In genomic region chr13:56781697-56782096, GRCm38 (mm10) we compare ENCODE assay signal across 18 mouse cellular contexts. TPM values are rescaled to one million over a fixed set of nuclear protein-coding genes. Genes with fewer than 3 reads are reported as not detected.
DNase-seq lines count a peak whose midpoint lies in the region; ATAC-seq and TF ChIP-seq lines count a peak whose summit lies in the region.
"Had no signal": no experiment of that assay in that cellular context is flagged by ENCODE, and none has a peak within 500 bp of the region (broad histone marks: within the 10 kb centered on the region; RNA-seq: fewer than 3 reads in every experiment).

No protein-coding gene starts in this region.

- DNase-seq in hindbrain, embryonic 10.5 days (ENCODE audit: low spot score): no peak
- no peak for DNase-seq in midbrain, embryonic 11.5 days (ENCODE audit: low spot score, missing footprints)
- no peak for DNase-seq in hindbrain, postnatal 0 days (ENCODE audit: low spot score)
- no peak for DNase-seq in thymus, postnatal 4 days
- DNase-seq: adrenal gland, postnatal 14 days; cerebellum, adult 2 months; gastrocnemius, postnatal 10 days; heart, adult 18-20 months; kidney, adult 8-10 months; kidney, postnatal 25 days had no signal

- WGBS in hindbrain, embryonic 15.5 days: 84% methylated on average over 3 of the region's 3 CpGs
- 89% methylated on average over 3 of the region's 3 CpGs for WGBS in hindbrain, embryonic 10.5 days
- 93% methylated on average over 3 of the region's 3 CpGs for WGBS in midbrain, embryonic 13.5 days
- 80% methylated on average over 3 of the region's 3 CpGs for WGBS in midbrain, embryonic 11.5 days
- WGBS in hindbrain, postnatal 0 days: 93% methylated on average over 3 of the region's 3 CpGs
- 62% methylated on average over 3 of the region's 3 CpGs for WGBS in olfactory bulb, adult 2 months

- H3K27ac ChIP-seq in hindbrain, embryonic 15.5 days (replicated peaks): peak overlapping the region; percentile 70
- H3K27ac ChIP-seq in hindbrain, embryonic 10.5 days: no peak overlapping the region
- peak overlapping the region; percentile 77 for H3K27ac ChIP-seq in midbrain, embryonic 13.5 days
- no peak overlapping the region for H3K27ac ChIP-seq in midbrain, embryonic 11.5 days (ENCODE audit: low read depth, low read length)
- peak overlapping the region; percentile 54 for H3K27ac ChIP-seq in hindbrain, postnatal 0 days
- H3K27ac ChIP-seq in olfactory bulb, adult 2 months (ENCODE audit: insufficient read depth, low read depth, low read length): peak overlapping the region; percentile 80
- H3K27ac ChIP-seq: embryonic facial prominence, embryonic 12.5 days; liver, embryonic 15.5 days had no signal

- no peak for TF ChIP-seq CTCF in hindbrain, postnatal 0 days (IDR thresholded peaks at IDR 0.05; ENCODE audit: low read depth)
- no peak for TF ChIP-seq CTCF in olfactory bulb, adult 2 months (IDR thresholded peaks at IDR 0.05; ENCODE audit: insufficient read depth, low read depth, low read length)

- H3K4me1 ChIP-seq in hindbrain, embryonic 15.5 days (replicated peaks): peaks cover 36% of the 10 kb centered on the region
- peaks cover 17% of the 10 kb centered on the region; the same call in 1 of the 2 replicates for H3K4me1 ChIP-seq in hindbrain, embryonic 10.5 days (replicated peaks)
- peaks cover 37% of the 10 kb centered on the region for H3K4me1 ChIP-seq in midbrain, embryonic 13.5 days (replicated peaks)
- no peaks in the 10 kb centered on the region for H3K4me1 ChIP-seq in midbrain, embryonic 11.5 days (ENCODE audit: control insufficient read depth, insufficient read depth, low read length)
- H3K4me1 ChIP-seq in hindbrain, postnatal 0 days (ENCODE audit: insufficient read depth, low read length): peaks cover 14% of the 10 kb centered on the region; the same call in 1 of the 2 replicates
- H3K4me1 ChIP-seq in olfactory bulb, adult 2 months (ENCODE audit: control insufficient read depth, insufficient read depth, low read length): peaks cover 61% of the 10 kb centered on the region
- H3K4me1 ChIP-seq: liver, embryonic 15.5 days had no signal

- no peak overlapping the region for H3K4me3 ChIP-seq in hindbrain, embryonic 15.5 days
- H3K4me3 ChIP-seq in hindbrain, embryonic 10.5 days: no peak overlapping the region
- no peak overlapping the region for H3K4me3 ChIP-seq in midbrain, embryonic 13.5 days (replicated peaks)
- no peak overlapping the region for H3K4me3 ChIP-seq in midbrain, embryonic 11.5 days (ENCODE audit: low read depth, low read length)
- H3K4me3 ChIP-seq in hindbrain, postnatal 0 days (ENCODE audit: low read length): no peak overlapping the region
- peak overlapping the region; percentile 9 for H3K4me3 ChIP-seq in olfactory bulb, adult 2 months (ENCODE audit: insufficient read depth, low read depth, low read length)
- H3K4me3 ChIP-seq: embryonic facial prominence, embryonic 12.5 days; liver, embryonic 15.5 days had no signal

- no peak for ATAC-seq in hindbrain, embryonic 15.5 days (ENCODE audit: low FRiP score, low read depth)
- 0 out of 2 replicates have a peak, but pooled peaks have one; percentile 22 for ATAC-seq in midbrain, embryonic 13.5 days
- no peak for ATAC-seq in midbrain, embryonic 11.5 days (ENCODE audit: low FRiP score)
- ATAC-seq in hindbrain, postnatal 0 days: no peak
- ATAC-seq: lung, postnatal 0 days had no signal

- H3K36me3 ChIP-seq in hindbrain, embryonic 15.5 days: no peaks in the 10 kb centered on the region
- no peaks in the 10 kb centered on the region for H3K36me3 ChIP-seq in hindbrain, embryonic 10.5 days
- H3K36me3 ChIP-seq in midbrain, embryonic 13.5 days: no peaks in the 10 kb centered on the region
- H3K36me3 ChIP-seq in midbrain, embryonic 11.5 days (ENCODE audit: control insufficient read depth, insufficient read depth, low read length): no peaks in the 10 kb centered on the region
- H3K36me3 ChIP-seq in hindbrain, postnatal 0 days (ENCODE audit: insufficient read depth, low read length): no peaks in the 10 kb centered on the region
- H3K36me3 ChIP-seq: embryonic facial prominence, embryonic 12.5 days; liver, embryonic 15.5 days had no signal

- no peak overlapping the region for H3K4me2 ChIP-seq in hindbrain, embryonic 15.5 days
- no peak overlapping the region for H3K4me2 ChIP-seq in midbrain, embryonic 13.5 days (replicated peaks)
- no peak overlapping the region for H3K4me2 ChIP-seq in midbrain, embryonic 11.5 days
- H3K4me2 ChIP-seq in hindbrain, postnatal 0 days (ENCODE audit: low read depth, low read length): no peak overlapping the region
- H3K4me2 ChIP-seq: embryonic facial prominence, embryonic 12.5 days; liver, embryonic 15.5 days had no signal

- H3K9ac ChIP-seq in hindbrain, embryonic 15.5 days: no peak overlapping the region
- H3K9ac ChIP-seq in midbrain, embryonic 13.5 days (replicated peaks): 0 out of 2 replicates have a peak overlapping the region, but pooled peaks have one; percentile 14
- no peak overlapping the region for H3K9ac ChIP-seq in midbrain, embryonic 11.5 days (ENCODE audit: low read length)
- no peak overlapping the region for H3K9ac ChIP-seq in hindbrain, postnatal 0 days (replicated peaks; ENCODE audit: low read length)
- H3K9ac ChIP-seq: embryonic facial prominence, embryonic 12.5 days; liver, embryonic 15.5 days had no signal

- no peaks in the 10 kb centered on the region for H3K27me3 ChIP-seq in hindbrain, embryonic 15.5 days
- no peaks in the 10 kb centered on the region for H3K27me3 ChIP-seq in hindbrain, embryonic 10.5 days (ENCODE audit: insufficient read depth, poor library complexity, severe bottlenecking)
- H3K27me3 ChIP-seq in midbrain, embryonic 13.5 days: no peaks in the 10 kb centered on the region
- H3K27me3 ChIP-seq in midbrain, embryonic 11.5 days (ENCODE audit: control insufficient read depth, insufficient read depth, low read length): no peaks in the 10 kb centered on the region
- no peaks in the 10 kb centered on the region for H3K27me3 ChIP-seq in hindbrain, postnatal 0 days (ENCODE audit: insufficient read depth, low read length)
- H3K27me3 ChIP-seq: embryonic facial prominence, embryonic 12.5 days; liver, embryonic 15.5 days had no signal

- no peak for TF ChIP-seq POLR2A in olfactory bulb, adult 2 months (IDR thresholded peaks at IDR 0.05; ENCODE audit: insufficient read depth, low read depth, low read length)

- H3K9me3 ChIP-seq in hindbrain, embryonic 15.5 days: no peaks in the 10 kb centered on the region
- H3K9me3 ChIP-seq in hindbrain, embryonic 10.5 days: peaks cover 7% of the 10 kb centered on the region; the same call in 1 of the 2 replicates
- H3K9me3 ChIP-seq in midbrain, embryonic 13.5 days: 0 out of 2 replicates have a peak, but pooled peaks cover 2% of the 10 kb centered on the region
- H3K9me3 ChIP-seq in midbrain, embryonic 11.5 days (ENCODE audit: control insufficient read depth, low read length): no peaks in the 10 kb centered on the region; the same call in 1 of the 2 replicates
- H3K9me3 ChIP-seq in hindbrain, postnatal 0 days (ENCODE audit: low read length): no peaks in the 10 kb centered on the region
- H3K9me3 ChIP-seq: embryonic facial prominence, embryonic 12.5 days; liver, embryonic 15.5 days had no signal

RNA-seq across cellular contexts. Expression of gene Gm45623, which starts 28.1 kb away (rescaled TPM):
- polyA plus RNA-seq in hindbrain, embryonic 15.5 days (2015; fragmentation: Nextera tagmentation; extraction: Ambion mirVana): 2.4 and 3.2 TPM in 2 replicates
- 0.21 TPM in 1 of 2 replicates, not detected in the other for polyA plus RNA-seq in hindbrain, embryonic 10.5 days (2016; fragmentation: Nextera tagmentation; extraction: Ambion mirVana)
- 0.74 and 1.2 TPM in 2 replicates for polyA plus RNA-seq in midbrain, embryonic 13.5 days (2015; fragmentation: Nextera tagmentation; extraction: Ambion mirVana)
- not detected in 2 replicates for polyA plus RNA-seq in midbrain, embryonic 11.5 days (2014; fragmentation: Nextera tagmentation; extraction: Ambion mirVana)
- total RNA-seq in hindbrain, postnatal 0 days (2014; rRNA removed): 12.4 and 15.1 TPM in 2 replicates
- polyA plus RNA-seq in hindbrain, postnatal 0 days (2015; fragmentation: Nextera tagmentation; extraction: Ambion mirVana): 2.2 and 2.4 TPM in 2 replicates
- not detected in 2 replicates for polyA plus RNA-seq in olfactory bulb, adult 2 months (2012; ENCODE audit: insufficient read depth, insufficient read length, low replicate concordance, missing spikeins)
- total RNA-seq: adrenal gland, postnatal 14 days; common myeloid progenitor, adult 5-6 weeks; gastrocnemius, postnatal 10 days; heart, adult 18-20 months; megakaryocyte progenitor cell, adult 5-6 weeks had no signal
- polyA plus RNA-seq: liver, embryonic 15.5 days had no signal

Comparison
In these comparisons a context has a peak if more than half of its experiments do, and no peak if none do; other contexts are left out.
1. H3K27ac ChIP-seq: peak in hindbrain, embryonic 15.5 days (single experiment), midbrain, embryonic 13.5 days (single experiment), hindbrain, postnatal 0 days (single experiment) and olfactory bulb, adult 2 months (single experiment); none in hindbrain, embryonic 10.5 days (single experiment) and midbrain, embryonic 11.5 days (single experiment).